Mouse (Mus musculus) CH12.LX (cell line): ENCODE data around the gene Fam162b.

ENCODE experiments used
- BHLHE40 ChIP-seq: IDR thresholded peaks from 2 replicates; pipeline ENCODE4 v1.6.1; 2011; ENCODE audit warnings: mild to moderate bottlenecking, low read depth, low read length, improper control_type of control experiment
- CTCF ChIP-seq, 2 experiments: IDR thresholded peaks in 1 of 2; conservative IDR thresholded peaks in 1 of 2; 2 replicates each; pipeline ENCODE4 v1.5.1; 2011 to 2012; ENCODE audit warnings: low read depth in 2 of 2, low read length in 2 of 2, improper control_type of control experiment in 1 of 2, inconsistent platforms in 1 of 2, mild to moderate bottlenecking in 1 of 2, moderate library complexity in 1 of 2
- EP300 ChIP-seq: IDR thresholded peaks from 2 replicates; pipeline ENCODE4 v1.6.1; 2011; ENCODE audit warnings: low read length, improper control_type of control experiment
- GABPA ChIP-seq: IDR thresholded peaks from 2 replicates; pipeline ENCODE4 v1.6.1; 2012; ENCODE audit warnings: low read depth, low read length, improper control_type of control experiment, inconsistent platforms; ENCODE audit not compliant: insufficient replicate concordance
- MAZ ChIP-seq: IDR thresholded peaks from 2 replicates; pipeline ENCODE4 v1.6.1; 2012; ENCODE audit warnings: low read depth, mild to moderate bottlenecking, inconsistent platforms, low read length, improper control_type of control experiment, moderate library complexity
- USF1 ChIP-seq: IDR thresholded peaks from 2 replicates; pipeline ENCODE4 v1.6.1; 2014; ENCODE audit warnings: low read depth, mild to moderate bottlenecking, inconsistent platforms, low read length, improper control_type of control experiment

DNA sequence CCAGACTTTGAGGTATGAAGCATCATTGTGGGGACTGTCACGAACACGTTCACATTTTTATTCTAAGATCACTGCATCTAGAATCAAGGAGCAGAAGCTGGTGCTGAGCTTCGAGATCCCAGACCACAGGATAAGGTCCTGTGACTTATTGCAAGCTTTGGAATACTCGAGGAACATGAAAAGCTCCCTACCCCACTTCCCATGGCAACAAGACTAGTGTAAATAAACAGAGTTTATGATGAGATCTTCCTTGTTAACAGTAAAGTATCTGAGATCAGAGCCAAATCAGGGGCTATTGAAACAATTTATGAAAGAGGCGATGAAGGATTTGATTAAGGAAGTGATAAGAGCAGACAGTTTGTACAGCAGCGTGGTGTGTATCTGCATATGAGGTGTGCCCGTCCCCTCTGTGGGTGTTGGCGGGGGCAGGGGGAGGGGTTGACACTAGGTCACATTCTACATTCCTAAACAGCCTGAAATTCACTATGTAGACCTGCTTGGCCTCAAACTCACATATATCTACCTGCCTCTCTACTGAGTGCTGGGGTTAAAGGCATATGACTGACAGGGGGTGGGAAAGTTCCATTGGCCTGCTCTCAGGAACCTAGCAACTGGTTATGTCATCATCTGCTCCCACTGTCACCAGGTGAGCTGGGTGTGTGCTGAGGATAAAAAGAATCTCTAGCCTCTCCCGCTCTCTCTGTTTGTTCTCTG is 21.8 kb upstream of the Fam162b start:
- TF ChIP-seq GABPA (no peak), EP300 (no peak), MAZ (no peak), CTCF (conservative IDR thresholded peaks at IDR 0.05 in 1 of 2, IDR thresholded peaks at IDR 0.05 in 1 of 2; ENCODE audit: low read depth in 2 of 2, low read length in 2 of 2) (no peak), BHLHE40 (no peak), USF1 (no peak)
